Comparison of ENCODE assay signal across 35 mouse cellular contexts in the genomic region with DNA sequence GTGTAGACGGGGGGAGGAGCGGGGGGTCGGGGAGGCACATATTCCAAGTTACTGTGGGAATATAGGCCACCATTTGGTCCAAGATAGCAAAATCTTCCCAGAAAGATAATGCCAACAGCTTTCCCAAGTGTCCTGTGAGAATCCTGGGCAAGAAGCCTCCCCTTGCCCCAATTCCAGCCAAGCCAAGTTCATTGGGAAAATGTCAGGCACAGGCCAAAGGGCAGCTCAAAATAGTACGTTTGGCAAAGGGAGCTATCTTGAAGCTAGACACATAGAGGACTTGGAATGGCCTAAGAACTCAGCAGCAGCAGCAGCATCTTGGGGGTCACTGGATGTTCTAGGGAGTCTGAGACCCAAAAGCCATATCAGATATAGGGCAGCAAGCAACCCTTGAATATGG. TPM values are rescaled to one million over a fixed set of nuclear protein-coding genes. Genes with fewer than 3 reads are reported as not detected.
"Had no signal": no experiment of that assay in that cellular context is flagged by ENCODE, and none has a peak within 500 bp of the region (broad histone marks: within the 10 kb centered on the region; RNA-seq: fewer than 3 reads in every experiment).

No protein-coding gene starts in this region.

- DNase-seq: forebrain, postnatal 0 days; gastrocnemius, postnatal 36 days; heart, adult 11 months; heart, adult 2 months; heart, postnatal 14 days; heart, postnatal 36 days; kidney, adult 18-20 months; kidney, adult 8-10 months; kidney, postnatal 10 days; kidney, postnatal 25 days; kidney, postnatal 4 days; liver had no signal

- H3K36me3 ChIP-seq: heart, embryonic 13.5 days; heart, embryonic 15.5 days; intestine, embryonic 15.5 days; limb, embryonic 10.5 days; limb, embryonic 12.5 days had no signal

- H3K27ac ChIP-seq: heart, adult 2 months; heart, embryonic 13.5 days; heart, embryonic 15.5 days; hindbrain, embryonic 14.5 days; intestine, embryonic 15.5 days; layer of hippocampus, adult 2 months; left cerebral cortex, adult 2 months; limb, embryonic 10.5 days; limb, embryonic 12.5 days had no signal

- H3K27me3 ChIP-seq: intestine, embryonic 15.5 days had no signal

- H3K4me1 ChIP-seq: heart, embryonic 13.5 days; heart, embryonic 15.5 days; intestine, embryonic 15.5 days had no signal

- H3K4me3 ChIP-seq: heart, adult 2 months; heart, embryonic 13.5 days; heart, embryonic 15.5 days; intestine, embryonic 15.5 days; layer of hippocampus, adult 2 months; left cerebral cortex, adult 2 months; limb, embryonic 10.5 days; limb, embryonic 12.5 days had no signal

RNA-seq across cellular contexts. Expression of gene Uts2r, which starts 3.7 kb away (rescaled TPM):
- total RNA-seq: hematopoietic stem cell, adult 5-6 weeks; left cerebral cortex, postnatal 14 days; left cerebral cortex, postnatal 36 days had no signal
- polyA plus RNA-seq: heart, embryonic 11.5 days; heart, embryonic 13.5 days; heart, embryonic 15.5 days; heart, postnatal 0 days; inflammation-experienced regulatory T-cells, adult 6 months; intestine, embryonic 15.5 days; intestine, postnatal 0 days; kidney, embryonic 14.5 days; liver, embryonic 11.5 days had no signal

RNA-seq across cellular contexts. Expression of gene Tex19.1, which starts 17.8 kb away (rescaled TPM):
- total RNA-seq: forebrain, postnatal 0 days; gastrocnemius, adult 8-10 months; gastrocnemius, postnatal 36 days; heart, adult 2 months; heart, postnatal 14 days; heart, postnatal 36 days; hematopoietic stem cell, adult 5-6 weeks; layer of hippocampus, adult 2 months; layer of hippocampus, postnatal 10 days; layer of hippocampus, postnatal 25 days; left cerebral cortex, adult 2 months; left cerebral cortex, postnatal 14 days; left cerebral cortex, postnatal 36 days had no signal
- polyA plus RNA-seq: forebrain, postnatal 0 days; heart, adult 2 months; heart, embryonic 13.5 days; heart, embryonic 15.5 days; heart, postnatal 0 days; hindbrain, embryonic 11.5 days; hindbrain, embryonic 14.5 days; hindbrain, embryonic 16.5 days; inflammation-experienced regulatory T-cells, adult 6 months; intestine, embryonic 15.5 days; intestine, postnatal 0 days; kidney, embryonic 14.5 days; limb, embryonic 10.5 days; limb, embryonic 12.5 days had no signal

RNA-seq across cellular contexts. Expression of gene Tex19.2, which starts 45.3 kb away (rescaled TPM):
- total RNA-seq: forebrain, postnatal 0 days; gastrocnemius, adult 8-10 months; gastrocnemius, postnatal 36 days; heart, adult 2 months; heart, postnatal 14 days; heart, postnatal 36 days; hematopoietic stem cell, adult 5-6 weeks; layer of hippocampus, adult 2 months; layer of hippocampus, postnatal 10 days; layer of hippocampus, postnatal 25 days; left cerebral cortex, adult 2 months; left cerebral cortex, postnatal 14 days; left cerebral cortex, postnatal 36 days had no signal
- polyA plus RNA-seq: forebrain, postnatal 0 days; heart, adult 2 months; heart, embryonic 11.5 days; heart, embryonic 13.5 days; heart, embryonic 15.5 days; heart, postnatal 0 days; hindbrain, embryonic 11.5 days; hindbrain, embryonic 14.5 days; hindbrain, embryonic 16.5 days; inflammation-experienced regulatory T-cells, adult 6 months; intestine, embryonic 15.5 days; kidney, embryonic 14.5 days; kidney, embryonic 16.5 days; limb, embryonic 10.5 days; limb, embryonic 12.5 days; liver, embryonic 11.5 days had no signal
